ENCODE assay signal across 9 mouse cellular contexts in genomic region chr11:117350462-117351222, GRCm38 (mm10).
A peak's percentile ranks its signal among the peaks of the same experiment; 100 is the strongest.
DNase-seq lines count a peak whose midpoint lies in the region; ATAC-seq and TF ChIP-seq lines count a peak whose summit lies in the region.
"Had no signal": no experiment of that assay in that cellular context is flagged by ENCODE, and none has a peak within 500 bp of the region (broad histone marks: within the 10 kb centered on the region; RNA-seq: fewer than 3 reads in every experiment).

No protein-coding gene starts in this region.

- ATAC-seq in intestine, embryonic 14.5 days (replicated peaks; ENCODE audit: low FRiP score, low TSS enrichment, low read depth), result no peak
- ATAC-seq in intestine, postnatal 0 days, result no peak
- peak; percentile 37 for ATAC-seq in liver, embryonic 11.5 days (replicated peaks; ENCODE audit: low FRiP score)
- ATAC-seq: lung, postnatal 0 days had no signal

- H3K27me3 ChIP-seq in intestine, embryonic 14.5 days (replicated peaks; ENCODE audit: control insufficient read depth, insufficient read depth, low read length), result no peaks in the 10 kb centered on the region
- no peaks in the 10 kb centered on the region for H3K27me3 ChIP-seq in intestine, postnatal 0 days (replicated peaks; ENCODE audit: control insufficient read depth, insufficient read depth, low read length)
- H3K27me3 ChIP-seq in embryonic facial prominence, embryonic 10.5 days (replicated peaks; ENCODE audit: low read depth, poor library complexity, severe bottlenecking), result no peaks in the 10 kb centered on the region
- no peaks in the 10 kb centered on the region for H3K27me3 ChIP-seq in liver, embryonic 11.5 days (replicated peaks; ENCODE audit: control insufficient read depth, insufficient read depth, low read length)

- H3K9me3 ChIP-seq in intestine, embryonic 14.5 days (ENCODE audit: control insufficient read depth, low read length), result peaks cover 2% of the 10 kb centered on the region; the same call in 1 of the 2 replicates
- H3K9me3 ChIP-seq in intestine, postnatal 0 days (ENCODE audit: control insufficient read depth), result no peaks in the 10 kb centered on the region
- H3K9me3 ChIP-seq in embryonic facial prominence, embryonic 10.5 days, result no peaks in the 10 kb centered on the region
- H3K9me3 ChIP-seq in liver, embryonic 11.5 days (ENCODE audit: control insufficient read depth, low read length), result no peaks in the 10 kb centered on the region

- H3K4me3 ChIP-seq in intestine, embryonic 14.5 days (ENCODE audit: low read depth, low read length), result no peak overlapping the region
- no peak overlapping the region for H3K4me3 ChIP-seq in intestine, postnatal 0 days (ENCODE audit: low read depth, low read length)
- H3K4me3 ChIP-seq in embryonic facial prominence, embryonic 10.5 days, result peak overlapping the region; percentile 44
- H3K4me3 ChIP-seq in liver, embryonic 11.5 days (ENCODE audit: low read depth, low read length), result no peak overlapping the region

- no peak overlapping the region for H3K4me2 ChIP-seq in intestine, embryonic 14.5 days (ENCODE audit: low read length)
- no peak overlapping the region for H3K4me2 ChIP-seq in intestine, postnatal 0 days (replicated peaks; ENCODE audit: low read depth)
- H3K4me2 ChIP-seq in liver, embryonic 11.5 days, result peak overlapping the region; percentile 36

- H3K27ac ChIP-seq in intestine, embryonic 14.5 days (ENCODE audit: low read depth), result peak overlapping the region; percentile 30; the same call in 1 of the 2 replicates
- no peak overlapping the region for H3K27ac ChIP-seq in intestine, postnatal 0 days (ENCODE audit: low read depth, low read length)
- H3K27ac ChIP-seq in embryonic facial prominence, embryonic 10.5 days (replicated peaks), result peak overlapping the region; percentile 85
- H3K27ac ChIP-seq in liver, embryonic 11.5 days (ENCODE audit: low read depth, low read length), result peak overlapping the region; percentile 63

- WGBS in intestine, embryonic 14.5 days, result 68% methylated on average over 11 of the region's 11 CpGs
- WGBS in intestine, postnatal 0 days, result 76% methylated on average over 11 of the region's 11 CpGs
- 76% methylated on average over 11 of the region's 11 CpGs for WGBS in embryonic facial prominence, embryonic 10.5 days
- 61% methylated on average over 11 of the region's 11 CpGs for WGBS in liver, embryonic 11.5 days

- H3K9ac ChIP-seq in intestine, embryonic 14.5 days (ENCODE audit: low read length), result no peak overlapping the region
- H3K9ac ChIP-seq in intestine, postnatal 0 days (ENCODE audit: low read depth, low read length), result no peak overlapping the region
- 0 out of 2 replicates have a peak overlapping the region, but pooled peaks have one; percentile 8 for H3K9ac ChIP-seq in liver, embryonic 11.5 days (ENCODE audit: low read depth, low read length)

- peaks cover 51% of the 10 kb centered on the region for H3K4me1 ChIP-seq in intestine, embryonic 14.5 days (replicated peaks; ENCODE audit: control insufficient read depth, insufficient read depth, low read length)
- H3K4me1 ChIP-seq in intestine, postnatal 0 days (replicated peaks; ENCODE audit: control insufficient read depth, insufficient read depth, low read length), result peaks cover 33% of the 10 kb centered on the region
- peaks cover 63% of the 10 kb centered on the region for H3K4me1 ChIP-seq in embryonic facial prominence, embryonic 10.5 days
- peaks cover 43% of the 10 kb centered on the region for H3K4me1 ChIP-seq in liver, embryonic 11.5 days (replicated peaks; ENCODE audit: control insufficient read depth, insufficient read depth, low read length)

- no peak for DNase-seq in intestine, embryonic 14.5 days (ENCODE audit: low spot score)
- peak; percentile 34 to 48 for DNase-seq in B cell, adult 2 months
- DNase-seq in embryonic facial prominence, embryonic 10.5 days (ENCODE audit: low spot score), result no peak
- no peak for DNase-seq in liver, embryonic 11.5 days (ENCODE audit: low spot score)
- DNase-seq in cerebellum, postnatal 25 days, result no peak
- no peak for DNase-seq in cerebellum, adult 18-20 months
- DNase-seq: right cerebral cortex, postnatal 25 days had no signal

- H3K36me3 ChIP-seq in intestine, embryonic 14.5 days (ENCODE audit: control insufficient read depth, insufficient read depth, low read length), result peaks cover 49% of the 10 kb centered on the region
- peaks cover 51% of the 10 kb centered on the region for H3K36me3 ChIP-seq in intestine, postnatal 0 days (ENCODE audit: control insufficient read depth, insufficient read depth)
- H3K36me3 ChIP-seq in embryonic facial prominence, embryonic 10.5 days (replicated peaks), result peaks cover 56% of the 10 kb centered on the region
- peaks cover 42% of the 10 kb centered on the region for H3K36me3 ChIP-seq in liver, embryonic 11.5 days (ENCODE audit: control insufficient read depth, insufficient read depth, low read length)

- no peak for TF ChIP-seq CTCF in intestine, postnatal 0 days (IDR thresholded peaks at IDR 0.05; ENCODE audit: low read depth)

Comparison
In these comparisons a context has a peak if more than half of its experiments do, and no peak if none do; other contexts are left out.
1. DNase-seq: peak in B cell, adult 2 months (2 of 2); none in intestine, embryonic 14.5 days (single experiment), embryonic facial prominence, embryonic 10.5 days (single experiment), liver, embryonic 11.5 days (single experiment), cerebellum, postnatal 25 days (0 of 2) and cerebellum, adult 18-20 months (0 of 2).